15 mouse cellular contexts compared by ENCODE assay signal in genomic region chr8:41752641-41753040, GRCm38 (mm10).
"Had no signal": no experiment of that assay in that cellular context is flagged by ENCODE, and none has a peak within 500 bp of the region (broad histone marks: within the 10 kb centered on the region; RNA-seq: fewer than 3 reads in every experiment).

No protein-coding gene starts in this region.

- DNase-seq: retina, postnatal 1 day; right cerebral cortex, postnatal 14 days; right cerebral cortex, postnatal 4 days; spleen, adult 18-20 months; thymus, adult 18-20 months; thymus, adult 2 months; thymus, postnatal 14 days; thymus, postnatal 25 days; thymus, postnatal 36 days; thymus, postnatal 4 days had no signal

- H3K27ac ChIP-seq: neural tube, embryonic 12.5 days; neural tube, embryonic 13.5 days; neural tube, embryonic 15.5 days; stomach, embryonic 15.5 days; stomach, postnatal 0 days had no signal

- H3K4me3 ChIP-seq: neural tube, embryonic 12.5 days; neural tube, embryonic 13.5 days; neural tube, embryonic 15.5 days; stomach, embryonic 15.5 days had no signal
